Mouse (Mus musculus) midbrain, embryonic 16.5 days (tissue): Measurements from ENCODE around the gene Clba1. TPM values are rescaled to one million over a fixed set of nuclear protein-coding genes. Genes with fewer than 3 reads are reported as not detected.

Experiments used
- ATAC-seq: fragments of 200-750 bp; cut with Nextera tagmentation; 2 replicates; pipeline ENCODE4 v1.8.0; 2017; ENCODE audit warnings: moderate TSS enrichment
- H3K27ac ChIP-seq: fragments of 300-500 bp; sonication (generic); 2 replicates; pipeline ENCODE4 v1.5.1; 2014; ENCODE audit warnings: mild to moderate bottlenecking, low read length, mixed read lengths
- H3K27me3 ChIP-seq: fragments of 300-500 bp; sonication (generic); 2 replicates; pipeline ENCODE4 v1.6.1; 2014; ENCODE audit warnings: low read depth, low read length, mixed read lengths; ENCODE audit not compliant: control insufficient read depth, insufficient read depth
- H3K36me3 ChIP-seq: fragments of 300-500 bp; sonication (generic); 2 replicates; pipeline ENCODE4 v1.6.1; 2014; ENCODE audit warnings: mild to moderate bottlenecking, low read length, moderate library complexity, mixed read lengths; ENCODE audit not compliant: control insufficient read depth, insufficient read depth
- H3K4me1 ChIP-seq: fragments of 300-500 bp; sonication (generic); 2 replicates; pipeline ENCODE4 v1.6.1; 2014; ENCODE audit warnings: mild to moderate bottlenecking, low read length, mixed read lengths; ENCODE audit not compliant: control insufficient read depth, insufficient read depth
- H3K4me2 ChIP-seq: fragments of 300-500 bp; sonication (generic); 2 replicates; pipeline ENCODE4 v1.6.1; 2014; ENCODE audit warnings: mild to moderate bottlenecking, low read length, mixed read lengths
- H3K4me3 ChIP-seq: fragments of 300-500 bp; sonication (generic); 2 replicates; pipeline ENCODE4 v1.5.1; 2014; ENCODE audit warnings: low read depth, mild to moderate bottlenecking, low read length, moderate library complexity, mixed read lengths
- H3K9ac ChIP-seq: fragments of 300-500 bp; sonication (generic); 2 replicates; pipeline ENCODE4 v1.6.1; 2014; ENCODE audit warnings: low read depth, low read length, mixed read lengths
- H3K9me3 ChIP-seq: fragments of 300-500 bp; sonication (generic); replicated peaks from 2 replicates; pipeline ENCODE4 v1.6.1; 2014; ENCODE audit warnings: mild to moderate bottlenecking, low read length, mixed read lengths; ENCODE audit not compliant: control insufficient read depth, poor library complexity, severe bottlenecking
- WGBS: fragments of 180-500 bp; shearing (Covaris S2); extraction: QIAGEN DNeasy Blood & Tissue Kit; methylation state at CpG from one replicate; pipeline ENCODE4 v1.1.7; 2014; 5-methylcytosine and 5-hydroxymethylcytosine counted together
- polyA plus RNA-seq: library from polyadenylated mRNA; unstranded; fragments of >200 nt; fragmentation: Nextera tagmentation; extraction: Ambion mirVana; gene quantifications from 2 replicates; pipeline ENCODE4 v1.2.1, GENCODE M21; 2015

Gene Clba1
- polyA plus RNA-seq, 1 experiment from 2014 or later = 25.2 TPM

DNA sequence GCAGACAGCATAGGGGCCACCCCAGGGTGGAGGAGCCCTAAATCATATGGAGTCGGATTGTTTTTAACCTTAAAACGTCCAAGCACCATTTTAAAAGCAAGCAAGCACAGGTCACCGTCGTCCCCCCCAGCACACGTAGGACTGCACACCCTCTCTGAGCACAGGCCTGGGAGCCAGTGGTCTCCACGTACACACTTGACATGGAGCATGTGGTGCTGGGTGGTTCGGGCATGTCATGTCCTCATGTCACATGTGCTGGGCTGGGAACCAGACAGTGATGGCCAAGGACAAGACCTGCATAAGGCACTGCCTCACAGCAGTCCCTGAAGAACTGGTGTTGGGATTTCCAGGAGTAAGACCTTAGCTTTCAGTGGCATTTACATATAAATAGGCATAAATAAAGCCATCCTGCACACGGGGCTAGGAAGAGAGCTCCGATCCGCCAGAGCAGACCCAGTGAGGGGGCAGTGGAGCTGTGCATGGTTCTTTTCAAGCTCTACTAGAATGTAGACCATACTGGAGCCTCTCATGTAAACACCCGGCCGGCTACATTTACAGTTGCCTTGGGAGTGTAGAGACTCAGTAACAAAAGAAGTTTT lies 11.8 kb downstream of the Clba1 start:
- H3K4me1 ChIP-seq = peaks cover 2% of the 10 kb centered on the region; the same call in 1 of the 2 replicates
- no peaks in the 10 kb centered on the region for H3K27me3 ChIP-seq
- H3K9me3 ChIP-seq = no peaks in the 10 kb centered on the region
- H3K27ac ChIP-seq = no peak overlapping the region
- 72% methylated on average over 12 of the region's 12 CpGs for WGBS
- no peak overlapping the region for H3K4me2 ChIP-seq
- no peak overlapping the region for H3K9ac ChIP-seq
- no peak overlapping the region for H3K4me3 ChIP-seq
- H3K36me3 ChIP-seq = peaks cover 18% of the 10 kb centered on the region
- no peak for ATAC-seq

DNA sequence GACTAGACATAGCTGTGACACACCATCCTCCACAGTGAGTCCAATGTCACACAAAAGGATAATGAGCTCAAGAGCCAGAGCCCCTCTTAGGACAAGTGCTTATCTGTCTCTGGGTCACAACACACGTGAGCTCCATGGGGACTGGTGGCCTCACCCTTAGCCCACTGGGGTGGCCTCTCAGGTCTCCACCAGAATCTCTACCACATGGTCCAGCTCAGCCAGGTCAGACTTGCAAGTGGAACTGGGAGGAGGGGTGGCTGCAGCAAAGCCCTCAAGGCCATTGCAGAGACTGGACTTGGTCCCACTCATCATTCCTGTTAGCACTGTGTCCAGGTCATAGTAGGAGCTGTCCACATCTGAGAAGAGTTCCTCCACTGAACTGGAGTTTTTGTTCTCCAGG lies 12.5 kb downstream of the Clba1 start:
- H3K27me3 ChIP-seq = no peaks in the 10 kb centered on the region
- H3K4me2 ChIP-seq = no peak overlapping the region
- H3K9ac ChIP-seq = no peak overlapping the region
- peaks cover 10% of the 10 kb centered on the region for H3K4me1 ChIP-seq
- no peaks in the 10 kb centered on the region for H3K9me3 ChIP-seq
- no peak for ATAC-seq
- H3K4me3 ChIP-seq = no peak overlapping the region
- H3K27ac ChIP-seq = no peak overlapping the region
- H3K36me3 ChIP-seq = peaks cover 18% of the 10 kb centered on the region
- WGBS = 44% methylated on average over 1 of the region's 1 CpGs

DNA sequence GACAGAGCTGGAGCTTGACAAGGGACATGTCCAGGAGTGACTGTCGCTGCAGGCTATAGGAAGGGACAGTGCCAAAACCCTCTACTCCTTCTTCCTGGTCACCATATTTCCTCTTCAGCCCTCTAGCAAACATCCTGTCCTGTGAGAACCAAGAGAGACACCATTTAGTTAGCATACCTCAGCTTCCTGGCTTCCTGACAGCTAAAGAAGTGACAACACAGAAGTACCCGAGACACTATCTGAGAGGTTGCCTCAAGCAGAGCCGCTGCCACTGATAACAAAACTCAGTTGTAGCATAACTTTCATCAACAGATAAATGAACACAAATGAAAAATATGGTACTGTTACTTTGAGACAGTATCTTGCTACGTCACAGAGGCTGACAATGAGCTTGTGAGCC lies 13.2 kb downstream of the Clba1 start:
- ATAC-seq = no peak
- no peaks in the 10 kb centered on the region for H3K27me3 ChIP-seq
- 90% methylated on average over 4 of the region's 4 CpGs for WGBS
- H3K4me1 ChIP-seq = peaks cover 17% of the 10 kb centered on the region
- H3K4me3 ChIP-seq = no peak overlapping the region
- H3K27ac ChIP-seq = no peak overlapping the region
- H3K36me3 ChIP-seq = peaks cover 20% of the 10 kb centered on the region
- H3K4me2 ChIP-seq = no peak overlapping the region
- H3K9me3 ChIP-seq = no peaks in the 10 kb centered on the region
- H3K9ac ChIP-seq = no peak overlapping the region

DNA sequence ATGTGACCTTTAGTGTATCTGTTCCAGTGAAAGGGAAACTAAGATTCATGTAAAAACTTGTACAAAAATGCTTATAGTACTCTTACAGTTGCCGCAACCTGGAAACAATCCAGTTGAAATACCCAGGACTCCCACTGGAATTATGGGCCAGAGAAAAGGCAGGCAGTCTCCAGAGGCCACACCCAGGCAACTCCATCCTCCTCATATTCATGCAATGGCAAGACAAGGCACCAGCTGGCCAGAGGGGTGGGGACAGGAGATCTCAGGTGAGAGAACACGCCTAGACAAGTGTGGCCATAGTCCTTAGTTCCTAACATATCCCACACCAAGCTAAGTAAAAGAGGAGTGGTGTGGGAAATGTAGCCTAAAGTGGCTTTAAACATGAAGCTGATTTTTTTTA lies 13.9 kb downstream of the Clba1 start:
- Histone ChIP-seq H3K9ac (no peak overlapping the region), H3K27ac (no peak overlapping the region), H3K4me2 (no peak overlapping the region), H3K9me3 (no peaks in the 10 kb centered on the region), H3K27me3 (no peaks in the 10 kb centered on the region), H3K4me1 (peaks cover 24% of the 10 kb centered on the region), H3K4me3 (no peak overlapping the region), H3K36me3 (peaks cover 20% of the 10 kb centered on the region)
- WGBS = 72% methylated on average over 2 of the region's 2 CpGs
- no peak for ATAC-seq

DNA sequence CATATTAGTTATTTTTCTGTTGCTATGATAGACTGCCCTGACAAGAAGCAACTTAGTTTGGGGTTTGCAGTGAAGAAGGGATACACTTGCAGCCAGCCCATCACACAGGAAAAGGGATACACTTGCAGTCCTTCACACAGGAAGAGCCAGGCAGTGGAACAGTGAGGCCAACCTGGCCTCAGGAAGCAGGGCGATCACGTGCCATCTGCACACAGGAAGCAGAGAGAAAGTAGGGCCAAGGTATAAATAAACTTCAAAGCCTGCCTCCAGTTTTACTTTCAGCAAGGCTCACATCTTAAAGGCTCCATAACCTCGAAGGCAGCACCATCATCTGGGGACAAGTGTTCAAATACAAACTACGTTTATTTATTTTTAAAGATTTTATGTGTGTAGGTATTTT lies 14.5 kb downstream of the Clba1 start:
- Histone ChIP-seq H3K9me3 (no peaks in the 10 kb centered on the region), H3K9ac (no peak overlapping the region), H3K4me1 (peaks cover 30% of the 10 kb centered on the region), H3K36me3 (peaks cover 16% of the 10 kb centered on the region), H3K27ac (no peak overlapping the region), H3K4me3 (no peak overlapping the region), H3K4me2 (no peak overlapping the region), H3K27me3 (no peaks in the 10 kb centered on the region)
- 83% methylated on average over 4 of the region's 4 CpGs for WGBS
- no peak for ATAC-seq

DNA sequence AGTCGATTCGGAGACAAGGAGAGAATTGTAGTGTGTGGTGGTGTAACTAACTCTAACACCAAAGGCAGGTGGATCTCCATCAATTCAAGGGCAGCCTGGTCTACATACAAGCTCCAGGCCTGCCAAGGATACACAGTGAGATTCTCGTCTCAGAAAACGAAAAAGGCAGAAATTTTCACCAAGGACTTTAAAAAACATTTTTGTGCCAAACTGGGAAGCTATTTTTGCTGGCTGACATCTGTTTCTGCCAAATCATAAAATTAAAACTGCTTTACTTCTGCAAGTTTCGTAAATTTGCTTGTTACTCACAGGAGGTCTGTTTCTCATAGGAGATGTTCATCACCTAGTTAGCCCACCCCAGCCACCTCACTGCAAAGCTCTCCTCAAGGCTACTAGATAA lies 17.2 kb downstream of the Clba1 start:
- 0 out of 2 replicates have a peak, but pooled peaks cover 2% of the 10 kb centered on the region for H3K36me3 ChIP-seq
- no peaks in the 10 kb centered on the region for H3K27me3 ChIP-seq
- H3K4me2 ChIP-seq = no peak overlapping the region
- no peak overlapping the region for H3K9ac ChIP-seq
- H3K27ac ChIP-seq = no peak overlapping the region
- H3K4me3 ChIP-seq = no peak overlapping the region
- no peak for ATAC-seq
- peaks cover 40% of the 10 kb centered on the region for H3K4me1 ChIP-seq
- WGBS = 89% methylated on average over 5 of the region's 5 CpGs
- no peaks in the 10 kb centered on the region for H3K9me3 ChIP-seq

DNA sequence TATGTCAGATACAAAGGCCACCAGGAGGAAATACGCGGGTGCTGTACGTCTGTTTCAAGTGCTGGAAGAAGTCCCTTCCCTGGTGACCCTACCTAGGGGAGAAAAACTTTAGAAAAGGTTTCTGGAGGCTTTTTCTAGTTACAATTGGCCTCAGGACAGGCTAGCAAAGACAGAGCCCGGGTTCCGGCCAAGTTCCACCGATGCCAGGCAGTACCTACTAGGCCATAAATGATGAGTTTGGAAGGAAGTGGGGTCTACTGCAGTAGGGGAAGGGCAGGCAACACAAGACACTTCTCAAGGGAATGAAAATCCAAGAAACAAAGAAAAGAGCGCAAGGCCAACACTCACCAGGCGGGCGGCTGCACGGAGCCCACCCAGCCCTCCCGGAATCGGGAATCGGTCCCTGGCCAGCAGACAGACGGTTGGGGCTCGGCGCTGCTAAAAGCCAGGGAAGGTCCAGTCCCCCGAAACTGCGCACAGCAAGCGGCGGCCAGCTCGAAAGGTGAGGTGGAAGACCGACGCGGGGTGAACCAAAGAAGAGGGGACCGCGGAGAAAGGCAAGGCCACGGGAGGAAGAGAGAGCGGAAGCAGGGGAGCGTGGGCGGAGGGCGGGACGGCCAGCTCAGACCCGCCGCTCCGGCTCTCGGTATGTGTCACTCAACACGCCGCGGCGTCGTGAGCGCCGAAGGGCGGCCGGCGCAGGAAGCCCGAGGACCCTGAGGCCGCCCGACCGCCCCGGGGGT lies 19.9 kb downstream of the Clba1 start:
- peak; percentile 83 for ATAC-seq
- H3K9me3 ChIP-seq = no peaks in the 10 kb centered on the region
- no peaks in the 10 kb centered on the region for H3K27me3 ChIP-seq
- H3K9ac ChIP-seq = peak overlapping the region; percentile 93
- peak overlapping the region; percentile 89 for H3K4me3 ChIP-seq
- peak overlapping the region; percentile 86 for H3K27ac ChIP-seq
- under 1% methylated on average over 51 of the region's 51 CpGs for WGBS
- 0 out of 2 replicates have a peak, but pooled peaks cover 2% of the 10 kb centered on the region for H3K36me3 ChIP-seq
- H3K4me1 ChIP-seq = peaks cover 41% of the 10 kb centered on the region
- peak overlapping the region; percentile 97 for H3K4me2 ChIP-seq

DNA sequence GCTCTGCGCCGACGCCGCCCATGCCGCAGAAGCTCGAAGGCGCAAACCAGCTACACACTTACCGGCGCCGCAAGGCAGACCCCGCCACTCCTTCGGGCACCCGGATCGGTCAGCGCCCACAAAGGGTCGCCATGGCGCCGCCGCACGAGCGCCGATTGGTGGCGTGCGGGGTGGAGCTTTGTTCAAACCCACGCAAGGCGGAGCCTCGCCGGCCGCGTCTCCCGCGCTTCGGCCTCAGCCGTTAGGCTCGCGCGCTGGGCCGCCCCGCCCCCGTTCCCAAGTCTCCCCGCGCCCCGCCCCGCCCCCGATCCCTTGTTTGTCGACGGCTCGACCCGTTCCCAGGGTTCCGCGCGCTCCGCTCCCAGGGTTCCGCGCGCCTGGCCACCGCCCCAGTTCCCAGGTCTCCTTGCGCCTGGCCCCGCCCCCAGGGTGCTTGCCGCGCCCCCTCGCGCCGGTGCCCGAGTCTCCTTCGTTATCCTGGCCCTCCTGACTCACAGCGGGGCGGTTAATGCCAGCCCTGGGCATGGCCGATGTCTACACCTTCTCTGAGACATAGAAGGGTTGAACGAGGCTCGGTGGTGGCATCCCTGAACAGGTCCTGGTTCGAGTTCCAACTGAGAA lies 20.6 kb downstream of the Clba1 start, which contains the start of gene Cdca4:
Cdca4 (minus strand) TSS at position 180 of the 621 bp plus-strand sequence.
- 0 out of 2 replicates have a peak, but pooled peaks cover 2% of the 10 kb centered on the region for H3K36me3 ChIP-seq

DNA sequence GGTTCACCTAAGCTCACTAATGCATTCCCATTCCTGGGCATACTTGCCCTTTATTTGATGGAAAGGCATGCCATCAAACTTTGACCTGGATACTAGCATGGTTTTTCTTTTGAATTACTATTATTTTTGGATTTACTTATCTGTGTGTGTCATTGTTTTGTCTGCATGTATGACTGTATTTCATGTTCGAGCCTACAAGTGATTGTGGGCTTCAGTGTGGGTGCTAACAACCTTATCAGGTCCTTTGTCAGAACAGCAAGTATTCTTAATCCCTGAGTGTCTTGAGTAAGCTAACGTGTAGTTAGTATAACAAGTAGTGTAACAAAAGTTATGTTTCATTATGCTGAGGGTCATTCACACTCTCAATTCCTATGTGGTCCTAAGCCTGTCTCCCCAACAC lies 21.4 kb downstream of the Clba1 start:
- Histone ChIP-seq H3K4me3 (peak overlapping the region; percentile 89), H3K4me2 (peak overlapping the region; percentile 73), H3K27ac (peak overlapping the region; percentile 79), H3K9ac (peak overlapping the region; percentile 76), H3K9me3 (no peaks in the 10 kb centered on the region), H3K4me1 (peaks cover 41% of the 10 kb centered on the region), H3K36me3 (0 out of 2 replicates have a peak, but pooled peaks cover 2% of the 10 kb centered on the region), H3K27me3 (no peaks in the 10 kb centered on the region)
- WGBS = 36% methylated on average over 2 of the region's 2 CpGs
- no peak for ATAC-seq

More for the DNA sequence above, 20.6 kb downstream of the Clba1 start, which contains the start of gene Cdca4:
- no peaks in the 10 kb centered on the region for H3K27me3 ChIP-seq
- peak within 1 kb of the TSS; percentile 93 for H3K9ac ChIP-seq
- peak within 1 kb of the TSS; percentile 86 for H3K27ac ChIP-seq
- peak within 1 kb of the TSS; percentile 97 for H3K4me2 ChIP-seq
- H3K9me3 ChIP-seq = no peaks in the 10 kb centered on the region
- peak; percentile 96 for ATAC-seq
- under 1% methylated on average over 47 of the region's 72 CpGs for WGBS
- peak within 1 kb of the TSS; percentile 89 for H3K4me3 ChIP-seq
- peaks cover 41% of the 10 kb centered on the region for H3K4me1 ChIP-seq
